Mouse (Mus musculus) heart, embryonic 14.5 days (tissue): ENCODE results near the gene Usp19. TPM values are rescaled to one million over a fixed set of nuclear protein-coding genes. Genes with fewer than 3 reads are reported as not detected.

Experiments used
- ATAC-seq: fragments of 200-750 bp; cut with Nextera tagmentation; 2 replicates; pipeline ENCODE4 v1.8.0; 2017; ENCODE audit warnings: low read depth, moderate TSS enrichment; ENCODE audit not compliant: insufficient number of reproducible peaks, insufficient read depth, low FRiP score
- H3K27ac ChIP-seq, 2 experiments: fragments of 200-500 bp in 1 of 2; fragments of 300-500 bp in 1 of 2; sonication (generic) in 1 of 2; replicated peaks in 1 of 2; 2 replicates each; pipeline ENCODE4 v1.5.1; 2012 to 2014; ENCODE audit warnings: low read depth in 2 of 2, low read length in 2 of 2, control low read depth in 1 of 2, mild to moderate bottlenecking in 1 of 2, mixed read lengths in 1 of 2; ENCODE audit not compliant: control insufficient read depth in 1 of 2, insufficient read depth in 1 of 2
- H3K27me3 ChIP-seq: fragments of 300-500 bp; sonication (generic); 2 replicates; pipeline ENCODE4 v1.6.1; 2014; ENCODE audit warnings: mild to moderate bottlenecking, low read length, control low read depth; ENCODE audit not compliant: control insufficient read depth, insufficient read depth
- H3K36me3 ChIP-seq: fragments of 300-500 bp; sonication (generic); 2 replicates; pipeline ENCODE4 v1.6.1; 2014; ENCODE audit warnings: mild to moderate bottlenecking, control low read depth, low read length, mixed read lengths; ENCODE audit not compliant: control insufficient read depth, insufficient read depth
- H3K4me1 ChIP-seq, 2 experiments: fragments of 200-500 bp in 1 of 2; fragments of 300-500 bp in 1 of 2; sonication (generic) in 1 of 2; 2 replicates each; pipeline ENCODE4 v1.6.1; 2012 to 2014; ENCODE audit warnings: low read length in 2 of 2, control low read depth in 1 of 2, mixed read lengths in 1 of 2; ENCODE audit not compliant: control insufficient read depth in 2 of 2, insufficient read depth in 2 of 2
- H3K4me2 ChIP-seq: fragments of 300-500 bp; sonication (generic); 2 replicates; pipeline ENCODE4 v1.6.1; 2014; ENCODE audit warnings: mild to moderate bottlenecking, low read length
- H3K4me3 ChIP-seq, 2 experiments: fragments of 200-500 bp in 1 of 2; fragments of 300-500 bp in 1 of 2; sonication (generic) in 1 of 2; 2 replicates each; pipeline ENCODE4 v1.5.1; 2012 to 2014; ENCODE audit warnings: low read length in 2 of 2, mild to moderate bottlenecking in 2 of 2, control low read depth in 1 of 2, low read depth in 1 of 2, moderate library complexity in 1 of 2; ENCODE audit not compliant: control insufficient read depth in 1 of 2, insufficient read depth in 1 of 2
- H3K9ac ChIP-seq: fragments of 300-500 bp; sonication (generic); 2 replicates; pipeline ENCODE4 v1.6.1; 2014; ENCODE audit warnings: mild to moderate bottlenecking, low read length
- H3K9me3 ChIP-seq: fragments of 300-500 bp; sonication (generic); 2 replicates; pipeline ENCODE4 v1.6.1; 2016; ENCODE audit warnings: low read length, control low read depth; ENCODE audit not compliant: control insufficient read depth
- WGBS: fragments of 180-500 bp; shearing (Covaris S2); extraction: QIAGEN DNeasy Blood & Tissue Kit; methylation state at CpG from one replicate; pipeline ENCODE4 v1.1.7; 2014; 5-methylcytosine and 5-hydroxymethylcytosine counted together
- polyA plus RNA-seq: library from polyadenylated mRNA; unstranded; fragments of >200 nt; fragmentation: Nextera tagmentation; extraction: Ambion mirVana; gene quantifications from 2 replicates; pipeline ENCODE4 v1.2.1, GENCODE M21; 2014

The Usp19 gene
- polyA plus RNA-seq, 1 experiment from 2014 or later, result 57.0 TPM

- H3K4me3 ChIP-seq, result no peak overlapping the region
- no peaks in the 10 kb centered on the region for H3K4me1 ChIP-seq
- no peak overlapping the region for H3K4me2 ChIP-seq
- 74% methylated on average over 15 of the region's 15 CpGs for WGBS
- no peak for ATAC-seq
- H3K36me3 ChIP-seq, result peaks cover 86% of the 10 kb centered on the region
- H3K27ac ChIP-seq, result no peak overlapping the region
- H3K9me3 ChIP-seq, result no peaks in the 10 kb centered on the region
- no peaks in the 10 kb centered on the region for H3K27me3 ChIP-seq
- no peak overlapping the region for H3K9ac ChIP-seq
These were observed 9.5 kb downstream of the Usp19 start for GRCm38 (mm10) chr9:108499943-108500342.

GRCm38 (mm10) chr9:108506901-108507300 is 16.5 kb downstream of the Usp19 start:
- ATAC-seq, result no peak
- no peak overlapping the region for H3K27ac ChIP-seq
- WGBS, result 82% methylated on average over 7 of the region's 7 CpGs
- H3K36me3 ChIP-seq, result peaks cover 46% of the 10 kb centered on the region
- peak overlapping the region; percentile 82 for H3K4me2 ChIP-seq
- no peaks in the 10 kb centered on the region for H3K9me3 ChIP-seq
- no peak overlapping the region for H3K9ac ChIP-seq
- H3K27me3 ChIP-seq, result no peaks in the 10 kb centered on the region
- peaks cover 6 to 10% of the 10 kb centered on the region in 2 experiments for H3K4me1 ChIP-seq
- H3K4me3 ChIP-seq, result peak overlapping the region in 1 of 2 experiments; percentile 61; a peak in 2 of 4 replicates

- under 1% methylated on average over 37 of the region's 37 CpGs for WGBS
- Histone ChIP-seq H3K4me3 (peak within 1 kb of the TSS; percentile 61 to 79), H3K4me1 (peaks cover 6 to 10% of the 10 kb centered on the region in 2 experiments), H3K27me3 (no peaks in the 10 kb centered on the region), H3K9me3 (no peaks in the 10 kb centered on the region), H3K9ac (peak within 1 kb of the TSS; percentile 79), H3K4me2 (peak within 1 kb of the TSS; percentile 82), H3K36me3 (peaks cover 46% of the 10 kb centered on the region), H3K27ac (peak within 1 kb of the TSS; percentile 68 to 75)
- peak; percentile 91 for ATAC-seq
These were observed 17.4 kb downstream of the Usp19 start, which contains the start of gene Qars for GRCm38 (mm10) chr9:108507619-108508434. Gene Qars, plus strand, starts transcription at chr9:108507706.

- Histone ChIP-seq H3K4me3 (peak overlapping the region; percentile 61 to 79; a peak in 3 of 4 replicates), H3K4me2 (peak overlapping the region; percentile 82), H3K9me3 (no peaks in the 10 kb centered on the region), H3K27me3 (no peaks in the 10 kb centered on the region), H3K4me1 (peaks cover 6 to 10% of the 10 kb centered on the region in 2 experiments), H3K36me3 (peaks cover 49% of the 10 kb centered on the region), H3K27ac (no peak overlapping the region), H3K9ac (peak overlapping the region; percentile 79)
- ATAC-seq, result no peak
- WGBS, result 77% methylated on average over 7 of the region's 7 CpGs
These were observed 18.4 kb downstream of the Usp19 start for GRCm38 (mm10) chr9:108508776-108509175.

GRCm38 (mm10) chr9:108516380-108517251 is 26.2 kb downstream of the Usp19 start, which contains the start of gene Qrich1:
Gene Qrich1, plus strand, starts transcription at chr9:108516806.
- no peaks in the 10 kb centered on the region for H3K27me3 ChIP-seq
- H3K4me3 ChIP-seq, result peak within 1 kb of the TSS; percentile 79 to 98
- peak within 1 kb of the TSS; percentile 98 to 99 for H3K27ac ChIP-seq
- H3K9me3 ChIP-seq, result no peaks in the 10 kb centered on the region
- under 1% methylated on average over 55 of the region's 55 CpGs for WGBS
- peak; percentile 91 for ATAC-seq
- H3K36me3 ChIP-seq, result peaks cover 49% of the 10 kb centered on the region
- H3K4me1 ChIP-seq, result peaks cover 0 to 20% of the 10 kb centered on the region in 2 experiments; a peak in 2 of 4 replicates
- H3K9ac ChIP-seq, result peak within 1 kb of the TSS; percentile 99
- H3K4me2 ChIP-seq, result peak within 1 kb of the TSS; percentile 85

GRCm38 (mm10) chr9:108517253-108517930 is 27.0 kb downstream of the Usp19 start:
- H3K36me3 ChIP-seq, result peaks cover 42% of the 10 kb centered on the region
- H3K27me3 ChIP-seq, result no peaks in the 10 kb centered on the region
- H3K27ac ChIP-seq, result peak overlapping the region; percentile 98 to 99
- peak overlapping the region; percentile 99 for H3K9ac ChIP-seq
- peak overlapping the region; percentile 79 to 98 for H3K4me3 ChIP-seq
- peak; percentile 82 for ATAC-seq
- peaks cover 0 to 25% of the 10 kb centered on the region in 2 experiments; a peak in 2 of 4 replicates for H3K4me1 ChIP-seq
- H3K4me2 ChIP-seq, result peak overlapping the region; percentile 85
- no peaks in the 10 kb centered on the region for H3K9me3 ChIP-seq
- under 1% methylated on average over 67 of the region's 95 CpGs for WGBS

- no peaks in the 10 kb centered on the region for H3K9me3 ChIP-seq
- peak; percentile 2; the same call in 1 of the 2 replicates for ATAC-seq
- H3K4me3 ChIP-seq, result peak overlapping the region; percentile 79 to 98
- H3K4me2 ChIP-seq, result peak overlapping the region; percentile 85
- peaks cover 0 to 25% of the 10 kb centered on the region in 2 experiments; a peak in 2 of 4 replicates for H3K4me1 ChIP-seq
- no peaks in the 10 kb centered on the region for H3K27me3 ChIP-seq
- H3K27ac ChIP-seq, result peak overlapping the region; percentile 88 to 99
- WGBS, result 0% methylated on average over 13 of the region's 13 CpGs
- peaks cover 36% of the 10 kb centered on the region for H3K36me3 ChIP-seq
- peak overlapping the region; percentile 99 for H3K9ac ChIP-seq
These were observed 27.5 kb downstream of the Usp19 start for GRCm38 (mm10) chr9:108517931-108518332.
